Mouse (Mus musculus) stomach, postnatal 0 days (tissue): ENCODE results near the gene Immp2l.

Experiments
- CTCF ChIP-seq: IDR thresholded peaks from 2 replicates; pipeline ENCODE4 v1.5.1; 2016; ENCODE audit warnings: antibody characterized with exemption, low read depth, mild to moderate bottlenecking, moderate library complexity
- EP300 ChIP-seq: optimal IDR thresholded peaks from 2 replicates; pipeline ENCODE3; 2016; ENCODE audit warnings: antibody characterized with exemption

DNA sequence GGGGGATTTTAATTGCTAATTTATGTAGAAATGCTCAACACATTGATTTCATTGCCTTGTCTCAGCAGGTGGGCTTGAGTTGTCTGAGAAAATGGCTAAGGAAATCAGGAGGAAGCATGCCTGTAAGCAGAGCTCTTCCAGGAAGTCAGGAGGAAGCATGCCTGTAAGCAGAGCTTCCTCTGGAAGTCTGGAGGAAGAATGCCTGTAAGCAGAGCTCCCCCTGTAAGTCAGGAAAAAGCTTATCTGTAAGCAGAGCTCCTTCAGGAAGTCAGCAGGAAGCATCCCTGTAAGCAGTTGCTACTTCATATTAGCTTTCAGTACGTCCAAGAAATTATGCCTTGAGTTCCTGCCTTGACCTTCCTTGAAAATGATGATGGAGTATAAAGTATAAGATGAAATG is 191.3 kb downstream of the Immp2l start:
- TF ChIP-seq CTCF (no peak), EP300 (no peak)
